Mouse (Mus musculus) stomach, embryonic 14.5 days (tissue): ENCODE data around the gene 4930519G04Rik. TPM values are rescaled to one million over a fixed set of nuclear protein-coding genes. Genes with fewer than 3 reads are reported as not detected.
"Not testable (repeated sequence)": the region's sequence is repeated elsewhere in the genome, so short reads cannot be mapped to it uniquely, and the experiment has no call there.

Experiments used
- ATAC-seq: fragments of 200-750 bp; cut with Nextera tagmentation; 2 replicates; pipeline ENCODE4 v1.8.0; 2017; ENCODE audit warnings: low read depth, moderate TSS enrichment; ENCODE audit not compliant: insufficient number of reproducible peaks, insufficient read depth, low FRiP score
- H3K27ac ChIP-seq: fragments of 300-500 bp; sonication (generic); 2 replicates; pipeline ENCODE4 v1.5.1; 2014; ENCODE audit warnings: mild to moderate bottlenecking, low read length, moderate library complexity, mixed read lengths
- H3K27me3 ChIP-seq: fragments of 300-500 bp; sonication (generic); 2 replicates; pipeline ENCODE4 v1.6.1; 2014; ENCODE audit warnings: low read length, control low read depth, mixed read lengths; ENCODE audit not compliant: control insufficient read depth, insufficient read depth
- H3K36me3 ChIP-seq: fragments of 300-500 bp; sonication (generic); 2 replicates; pipeline ENCODE4 v1.6.1; 2014; ENCODE audit warnings: mild to moderate bottlenecking, control low read depth, low read length, moderate library complexity, mixed read lengths; ENCODE audit not compliant: control insufficient read depth, insufficient read depth
- H3K4me1 ChIP-seq: fragments of 300-500 bp; sonication (generic); 2 replicates; pipeline ENCODE4 v1.6.1; 2014; ENCODE audit warnings: low read length, control low read depth, mixed read lengths; ENCODE audit not compliant: control insufficient read depth, insufficient read depth
- H3K4me2 ChIP-seq: fragments of 300-500 bp; sonication (generic); replicated peaks from 2 replicates; pipeline ENCODE4 v1.6.1; 2014; ENCODE audit warnings: low read depth, low read length, control low read depth
- H3K4me3 ChIP-seq: fragments of 300-500 bp; sonication (generic); 2 replicates; pipeline ENCODE4 v1.5.1; 2014; ENCODE audit warnings: low read depth, low read length, control low read depth
- H3K9ac ChIP-seq: fragments of 300-500 bp; sonication (generic); replicated peaks from 2 replicates; pipeline ENCODE4 v1.6.1; 2014; ENCODE audit warnings: low read depth, mild to moderate bottlenecking, control low read depth, low read length, moderate library complexity, mixed read lengths
- H3K9me3 ChIP-seq: fragments of 300-500 bp; sonication (generic); 2 replicates; pipeline ENCODE4 v1.6.1; 2016; ENCODE audit warnings: low read depth, low read length, control low read depth; ENCODE audit not compliant: control insufficient read depth
- WGBS: fragments of 180-500 bp; shearing (Covaris S2); extraction: QIAGEN DNeasy Blood & Tissue Kit; methylation state at CpG from one replicate; pipeline ENCODE4 v1.1.7; 2014; 5-methylcytosine and 5-hydroxymethylcytosine counted together
- polyA plus RNA-seq: library from polyadenylated mRNA; unstranded; fragments of >200 nt; fragmentation: Nextera tagmentation; extraction: Ambion mirVana; gene quantifications from 2 replicates; pipeline ENCODE4 v1.2.1, GENCODE M21; 2014

Gene 4930519G04Rik
- polyA plus RNA-seq, 1 experiment from 2014 or later = not detected

GRCm38 (mm10) chr5:114877487-114877886 lies 24.0 kb downstream of the 4930519G04Rik start:
- Histone ChIP-seq H3K9me3 (no peaks in the 10 kb centered on the region), H3K36me3 (no peaks in the 10 kb centered on the region), H3K4me3 (no peak overlapping the region), H3K4me1 (0 out of 2 replicates have a peak, but pooled peaks cover 4% of the 10 kb centered on the region), H3K27ac (no peak overlapping the region), H3K27me3 (no peaks in the 10 kb centered on the region), H3K4me2 (no peak overlapping the region), H3K9ac (no peak overlapping the region)
- no peak for ATAC-seq
- 62% methylated on average over 7 of the region's 7 CpGs for WGBS

GRCm38 (mm10) chr5:114879399-114879798 lies 25.9 kb downstream of the 4930519G04Rik start:
- H3K4me3 ChIP-seq = no peak overlapping the region
- WGBS = 42% methylated on average over 13 of the region's 13 CpGs
- ATAC-seq = no peak

GRCm38 (mm10) chr5:114882319-114882718 lies 28.9 kb downstream of the 4930519G04Rik start:
- H3K4me1 ChIP-seq, ATAC-seq, H3K27me3 ChIP-seq, H3K27ac ChIP-seq, H3K36me3 ChIP-seq, H3K9ac ChIP-seq, H3K9me3 ChIP-seq, H3K4me2 ChIP-seq, H3K4me3 ChIP-seq: not testable (repeated sequence)
- 88% methylated on average over 6 of the region's 7 CpGs for WGBS

More at GRCm38 (mm10) chr5:114879399-114879798, 25.9 kb downstream of the 4930519G04Rik start:
- H3K4me1 ChIP-seq = 0 out of 2 replicates have a peak, but pooled peaks cover 4% of the 10 kb centered on the region
- no peaks in the 10 kb centered on the region for H3K27me3 ChIP-seq
- no peaks in the 10 kb centered on the region for H3K36me3 ChIP-seq
- H3K9ac ChIP-seq = no peak overlapping the region
- no peak overlapping the region for H3K4me2 ChIP-seq
- no peak overlapping the region for H3K27ac ChIP-seq
- H3K9me3 ChIP-seq = no peaks in the 10 kb centered on the region

- Histone ChIP-seq H3K27me3 (no peaks in the 10 kb centered on the region), H3K9me3 (no peaks in the 10 kb centered on the region), H3K4me3 (no peak overlapping the region), H3K9ac (no peak overlapping the region), H3K36me3 (no peaks in the 10 kb centered on the region), H3K27ac (no peak overlapping the region), H3K4me2 (no peak overlapping the region), H3K4me1 (0 out of 2 replicates have a peak, but pooled peaks cover 4% of the 10 kb centered on the region)
- 80% methylated on average over 11 of the region's 11 CpGs for WGBS
- no peak for ATAC-seq
These were observed 29.6 kb downstream of the 4930519G04Rik start for GRCm38 (mm10) chr5:114883022-114883421.

- WGBS = 82% methylated on average over 6 of the region's 6 CpGs
- H3K36me3 ChIP-seq = no peaks in the 10 kb centered on the region
- H3K4me1 ChIP-seq = no peaks in the 10 kb centered on the region
- H3K27ac ChIP-seq = no peak overlapping the region
- H3K27me3 ChIP-seq = no peaks in the 10 kb centered on the region
- H3K4me2 ChIP-seq = no peak overlapping the region
- no peak overlapping the region for H3K4me3 ChIP-seq
- H3K9me3 ChIP-seq = no peaks in the 10 kb centered on the region
- H3K9ac ChIP-seq = no peak overlapping the region
- ATAC-seq = no peak
These were observed 33.3 kb downstream of the 4930519G04Rik start for GRCm38 (mm10) chr5:114886801-114887200.

- ATAC-seq = no peak
- Histone ChIP-seq H3K9me3 (no peaks in the 10 kb centered on the region), H3K27me3 (no peaks in the 10 kb centered on the region), H3K4me1 (no peaks in the 10 kb centered on the region), H3K9ac (no peak overlapping the region), H3K4me2 (no peak overlapping the region), H3K36me3 (no peaks in the 10 kb centered on the region), H3K27ac (no peak overlapping the region), H3K4me3 (no peak overlapping the region)
- 69% methylated on average over 2 of the region's 2 CpGs for WGBS
These were observed 35.5 kb downstream of the 4930519G04Rik start for GRCm38 (mm10) chr5:114888995-114889394.

- no peak overlapping the region for H3K9ac ChIP-seq
- no peak overlapping the region for H3K27ac ChIP-seq
- H3K36me3 ChIP-seq = no peaks in the 10 kb centered on the region
- H3K4me1 ChIP-seq = no peaks in the 10 kb centered on the region
- no peak for ATAC-seq
- no peaks in the 10 kb centered on the region for H3K27me3 ChIP-seq
- WGBS = 88% methylated on average over 4 of the region's 4 CpGs
- H3K9me3 ChIP-seq = no peaks in the 10 kb centered on the region
- H3K4me3 ChIP-seq = no peak overlapping the region
- H3K4me2 ChIP-seq = no peak overlapping the region
These were observed 42.1 kb downstream of the 4930519G04Rik start for GRCm38 (mm10) chr5:114895542-114895941.

- Histone ChIP-seq H3K4me2 (peak within 1 kb of the TSS; percentile 26), H3K4me1 (no peaks in the 10 kb centered on the region), H3K9me3 (no peaks in the 10 kb centered on the region), H3K27me3 (no peaks in the 10 kb centered on the region), H3K27ac (no peak within 1 kb of the TSS), H3K36me3 (no peaks in the 10 kb centered on the region), H3K4me3 (peak within 1 kb of the TSS; percentile 10; the same call in 1 of the 2 replicates), H3K9ac (no peak within 1 kb of the TSS)
- ATAC-seq = no peak
- 57% methylated on average over 13 of the region's 13 CpGs for WGBS
These were observed 43.4 kb downstream of the 4930519G04Rik start, which contains the start of gene Oasl2 for GRCm38 (mm10) chr5:114896688-114897373. Oasl2 (plus strand) TSS chr5:114896936.
